Mouse (Mus musculus): ENCODE data around the gene Atf2. TPM values are rescaled to one million over a fixed set of nuclear protein-coding genes. Genes with fewer than 3 reads are reported as not detected.

The Atf2 gene
- polyA plus RNA-seq, 1 experiment from 2014 or later = 77.1 TPM

GRCm38 (mm10) chr2:73790332-73790731 lies 102.1 kb downstream of the Atf2 start:
- no peaks in the 10 kb centered on the region for H3K9me3 ChIP-seq
- no peak overlapping the region for H3K4me2 ChIP-seq (replicated peaks)
- no peak overlapping the region for H3K9ac ChIP-seq
- H3K4me3 ChIP-seq = no peak overlapping the region
- peaks cover 13% of the 10 kb centered on the region for H3K4me1 ChIP-seq
- 94% methylated on average over 2 of the region's 2 CpGs for WGBS
- ATAC-seq (ENCODE audit: low FRiP score, low read depth) = no peak
- 0 out of 2 replicates have a peak, but pooled peaks cover 5% of the 10 kb centered on the region for H3K27me3 ChIP-seq
- no peaks in the 10 kb centered on the region for H3K36me3 ChIP-seq
- H3K27ac ChIP-seq = no peak overlapping the region

DNA sequence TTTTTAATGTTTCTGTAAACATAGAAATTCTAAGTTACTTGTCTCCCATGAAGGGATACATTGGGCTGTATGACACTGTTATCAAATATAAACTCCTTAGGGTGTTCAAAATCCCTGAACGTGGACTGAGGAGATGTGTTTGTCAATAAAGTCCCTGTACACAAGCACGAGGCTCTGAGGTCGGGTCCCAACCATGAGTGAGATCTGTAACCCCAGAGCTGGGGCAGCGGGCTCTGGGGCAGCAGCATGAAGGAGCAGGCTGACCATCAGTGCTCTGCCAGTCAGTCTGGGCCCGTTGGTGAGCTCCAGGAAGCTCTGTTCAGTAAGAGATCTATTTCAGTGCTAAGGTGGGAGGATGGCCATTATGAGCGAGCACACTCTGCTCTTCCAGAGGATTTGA lies 104.0 kb downstream of the Atf2 start:
- H3K9ac ChIP-seq = no peak overlapping the region
- WGBS = 78% methylated on average over 6 of the region's 6 CpGs
- H3K4me2 ChIP-seq (replicated peaks) = no peak overlapping the region
- H3K4me1 ChIP-seq = peaks cover 13% of the 10 kb centered on the region
- 0 out of 2 replicates have a peak, but pooled peaks cover 3% of the 10 kb centered on the region for H3K9me3 ChIP-seq
- no peak for ATAC-seq (ENCODE audit: low FRiP score, low read depth)
- H3K27me3 ChIP-seq = 0 out of 2 replicates have a peak, but pooled peaks cover 5% of the 10 kb centered on the region
- H3K4me3 ChIP-seq = no peak overlapping the region
- H3K27ac ChIP-seq = no peak overlapping the region
- no peaks in the 10 kb centered on the region for H3K36me3 ChIP-seq

- 66% methylated on average over 9 of the region's 9 CpGs for WGBS
- no peak overlapping the region for H3K9ac ChIP-seq
- ATAC-seq (ENCODE audit: low FRiP score, low read depth) = no peak
- H3K4me1 ChIP-seq = no peaks in the 10 kb centered on the region
- H3K4me3 ChIP-seq = no peak overlapping the region
- no peak overlapping the region for H3K27ac ChIP-seq
- H3K27me3 ChIP-seq = no peaks in the 10 kb centered on the region
- no peak overlapping the region for H3K4me2 ChIP-seq (replicated peaks)
- no peaks in the 10 kb centered on the region for H3K36me3 ChIP-seq
- 0 out of 2 replicates have a peak, but pooled peaks cover 3% of the 10 kb centered on the region for H3K9me3 ChIP-seq
Measured at GRCm38 (mm10) chr2:73782371-73782905, 110.0 kb downstream of the Atf2 start.

DNA sequence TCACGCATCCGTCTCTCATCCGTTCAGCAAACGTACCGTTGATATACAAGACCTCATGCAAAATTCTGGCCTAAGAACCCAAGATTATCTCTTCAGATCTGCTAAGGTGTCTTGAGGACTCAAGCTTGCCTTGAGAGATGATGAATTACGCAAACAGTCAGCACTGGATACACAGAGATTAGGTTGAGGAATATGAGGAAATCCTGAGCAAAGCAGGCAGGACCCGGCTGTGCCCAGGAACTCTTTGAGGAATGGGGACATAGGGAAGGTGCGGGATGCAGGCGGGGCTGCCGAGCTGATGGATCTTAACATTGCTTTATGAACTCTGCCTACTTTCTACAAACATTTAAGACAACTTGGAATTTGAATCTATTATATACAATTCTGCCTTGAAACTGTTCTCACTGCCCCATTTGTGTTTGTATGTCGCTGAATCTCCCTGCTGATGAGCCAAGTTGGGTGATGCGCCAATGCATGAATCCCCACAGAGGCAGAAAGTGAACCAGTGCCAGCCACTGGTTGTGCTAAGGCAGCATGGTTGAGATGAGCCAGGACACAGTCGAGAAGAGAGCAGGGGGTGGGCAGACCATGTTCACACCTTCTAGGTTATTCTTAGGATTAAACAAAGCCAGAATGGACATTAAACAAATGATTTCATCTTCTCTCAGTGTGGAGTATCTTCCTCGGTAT lies 112.0 kb downstream of the Atf2 start:
- Histone ChIP-seq H3K27ac (no peak overlapping the region), H3K4me1 (peaks cover 12% of the 10 kb centered on the region), H3K36me3 (no peaks in the 10 kb centered on the region), H3K9ac (no peak overlapping the region), H3K27me3 (no peaks in the 10 kb centered on the region), H3K4me2 (replicated peaks) (no peak overlapping the region), H3K4me3 (no peak overlapping the region), H3K9me3 (0 out of 2 replicates have a peak, but pooled peaks cover 3% of the 10 kb centered on the region)
- 88% methylated on average over 14 of the region's 14 CpGs for WGBS
- ATAC-seq (ENCODE audit: low FRiP score, low read depth) = no peak

- Histone ChIP-seq H3K4me1 (peaks cover 12% of the 10 kb centered on the region), H3K9me3 (no peaks in the 10 kb centered on the region), H3K9ac (no peak overlapping the region), H3K27me3 (no peaks in the 10 kb centered on the region), H3K4me2 (replicated peaks) (no peak overlapping the region), H3K4me3 (no peak overlapping the region), H3K27ac (no peak overlapping the region), H3K36me3 (no peaks in the 10 kb centered on the region)
- 55% methylated on average over 7 of the region's 7 CpGs for WGBS
- no peak for ATAC-seq (ENCODE audit: low FRiP score, low read depth)
Measured at GRCm38 (mm10) chr2:73779796-73780195, 112.6 kb downstream of the Atf2 start.

- Histone ChIP-seq H3K9me3 (no peaks in the 10 kb centered on the region), H3K4me3 (no peak overlapping the region), H3K36me3 (no peaks in the 10 kb centered on the region), H3K4me2 (replicated peaks) (no peak overlapping the region), H3K27me3 (no peaks in the 10 kb centered on the region), H3K9ac (no peak overlapping the region), H3K27ac (no peak overlapping the region), H3K4me1 (peaks cover 16% of the 10 kb centered on the region)
- ATAC-seq (ENCODE audit: low FRiP score, low read depth) = no peak
- 73% methylated on average over 4 of the region's 4 CpGs for WGBS
Measured at GRCm38 (mm10) chr2:73779016-73779595, 113.3 kb downstream of the Atf2 start.

DNA sequence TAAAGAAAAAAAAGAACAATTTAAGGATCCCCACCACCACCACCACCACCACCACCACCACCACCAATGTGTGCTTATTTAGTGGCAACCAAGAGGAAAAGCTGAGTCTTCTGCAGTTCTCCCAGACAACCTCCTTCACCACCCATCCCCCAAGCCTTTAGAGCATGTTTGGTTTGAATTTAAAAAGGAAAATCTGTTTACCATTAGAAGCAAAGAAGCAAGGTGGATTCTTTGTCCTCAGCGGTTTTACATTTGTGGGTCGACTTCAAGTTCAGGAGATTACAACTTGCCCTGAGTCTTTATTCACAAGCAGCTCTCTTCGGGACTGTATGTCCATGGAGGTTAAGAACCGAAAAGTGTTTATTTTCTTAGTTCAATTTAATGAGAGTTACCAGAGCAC lies 115.5 kb downstream of the Atf2 start:
- Histone ChIP-seq H3K4me3 (no peak overlapping the region), H3K4me2 (replicated peaks) (no peak overlapping the region), H3K27me3 (no peaks in the 10 kb centered on the region), H3K9me3 (no peaks in the 10 kb centered on the region), H3K27ac (no peak overlapping the region), H3K4me1 (peaks cover 34% of the 10 kb centered on the region), H3K36me3 (no peaks in the 10 kb centered on the region), H3K9ac (no peak overlapping the region)
- 17% methylated on average over 4 of the region's 4 CpGs for WGBS
- ATAC-seq (ENCODE audit: low FRiP score, low read depth) = no peak

DNA sequence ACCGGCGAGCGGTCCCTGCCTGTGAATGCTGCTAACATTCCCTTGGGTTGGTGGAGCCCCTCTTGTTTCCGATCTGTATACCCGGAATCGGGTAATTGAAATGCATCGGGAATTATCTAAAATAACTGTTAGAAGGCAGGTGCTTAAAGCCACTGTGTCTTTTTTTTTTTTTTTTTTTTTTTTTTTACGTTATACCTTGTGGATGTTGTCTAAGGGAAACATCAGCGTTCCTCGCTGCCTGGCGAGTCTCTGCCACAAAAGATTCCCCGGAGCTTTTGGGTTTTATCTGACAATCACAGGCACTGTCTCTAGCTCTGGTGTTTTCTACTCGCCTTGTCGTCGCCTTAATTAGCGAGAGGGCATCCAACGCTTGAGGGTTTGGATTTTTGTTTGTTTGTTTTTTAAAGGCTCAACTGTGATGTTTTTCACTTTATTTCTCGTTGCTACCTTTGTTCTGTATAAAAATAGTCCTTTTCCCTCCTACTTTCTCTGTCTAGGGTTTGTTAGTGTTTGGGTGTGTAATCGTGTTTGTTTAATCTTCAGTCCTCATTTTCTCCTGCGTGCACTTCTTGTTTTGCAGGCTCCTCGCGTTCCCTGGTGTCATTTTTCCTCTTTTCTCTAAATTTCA lies 116.6 kb downstream of the Atf2 start:
- no peak overlapping the region for H3K27ac ChIP-seq

DNA sequence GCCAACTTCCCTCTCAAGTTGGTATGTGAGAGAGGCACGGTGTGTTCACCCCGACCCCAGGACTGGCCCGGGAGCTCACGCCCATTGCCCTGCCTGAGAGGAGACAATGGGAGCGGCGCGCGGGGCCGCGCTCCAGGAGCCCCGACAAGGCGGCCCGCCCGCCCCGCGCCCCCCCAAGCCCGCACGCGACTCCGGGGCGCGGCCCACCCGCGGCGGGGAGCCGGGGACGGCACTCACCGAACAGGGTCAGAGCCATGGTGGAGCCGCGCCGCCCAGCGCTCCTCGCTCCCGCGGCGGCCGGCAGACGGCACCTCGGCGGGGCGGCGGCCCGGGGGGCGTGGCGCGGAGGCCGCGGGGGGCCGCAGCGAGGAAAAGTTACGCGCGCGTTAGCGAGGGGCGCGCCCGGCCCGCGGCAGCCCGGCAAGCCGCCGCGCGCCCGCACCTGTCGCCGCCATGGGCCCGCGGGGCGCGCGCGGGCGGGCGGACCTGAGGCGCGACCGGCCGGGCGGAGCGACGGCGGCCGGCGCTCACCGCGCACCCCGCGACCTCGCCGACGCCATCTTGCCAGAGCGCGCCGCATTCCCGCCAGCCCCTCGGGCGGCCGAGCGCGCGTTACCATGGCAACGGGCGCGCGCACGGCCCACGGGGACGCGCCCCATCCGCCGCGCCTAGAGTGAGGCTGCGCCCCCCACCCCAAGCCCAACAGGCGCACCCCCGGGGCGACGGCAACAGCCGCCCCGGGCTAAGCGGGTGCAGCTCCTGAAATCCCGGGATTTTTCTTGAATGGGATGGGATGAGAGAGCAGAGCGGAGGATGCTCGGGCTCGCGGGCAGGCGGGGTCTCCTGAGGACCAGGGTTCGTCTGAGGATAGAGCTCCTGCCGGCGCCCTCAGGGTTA lies 117.4 kb downstream of the Atf2 start, which contains the start of gene Chn1:
Gene Chn1 (minus strand): TSS at position 561 of the 897 bp plus-strand sequence.
- Histone ChIP-seq H3K4me3 (peak within 1 kb of the TSS; percentile 82), H3K9me3 (no peaks in the 10 kb centered on the region), H3K9ac (peak within 1 kb of the TSS; percentile 86), H3K4me1 (peaks cover 34% of the 10 kb centered on the region), H3K27me3 (no peaks in the 10 kb centered on the region), H3K27ac (peak within 1 kb of the TSS; percentile 72; the same call in 1 of the 2 replicates), H3K4me2 (replicated peaks) (peak within 1 kb of the TSS; percentile 74), H3K36me3 (no peaks in the 10 kb centered on the region)
- ATAC-seq (ENCODE audit: low FRiP score, low read depth) = peak; percentile 88
- WGBS = under 1% methylated on average over 92 of the region's 131 CpGs

More for the DNA sequence above, 116.6 kb downstream of the Atf2 start:
- H3K9ac ChIP-seq = peak overlapping the region; percentile 86
- WGBS = under 1% methylated on average over 22 of the region's 22 CpGs
- ATAC-seq (ENCODE audit: low FRiP score, low read depth) = no peak
- H3K4me2 ChIP-seq (replicated peaks) = peak overlapping the region; percentile 74
- H3K36me3 ChIP-seq = no peaks in the 10 kb centered on the region
- H3K27me3 ChIP-seq = no peaks in the 10 kb centered on the region
- H3K4me3 ChIP-seq = peak overlapping the region; percentile 82
- peaks cover 34% of the 10 kb centered on the region for H3K4me1 ChIP-seq
- no peaks in the 10 kb centered on the region for H3K9me3 ChIP-seq

DNA sequence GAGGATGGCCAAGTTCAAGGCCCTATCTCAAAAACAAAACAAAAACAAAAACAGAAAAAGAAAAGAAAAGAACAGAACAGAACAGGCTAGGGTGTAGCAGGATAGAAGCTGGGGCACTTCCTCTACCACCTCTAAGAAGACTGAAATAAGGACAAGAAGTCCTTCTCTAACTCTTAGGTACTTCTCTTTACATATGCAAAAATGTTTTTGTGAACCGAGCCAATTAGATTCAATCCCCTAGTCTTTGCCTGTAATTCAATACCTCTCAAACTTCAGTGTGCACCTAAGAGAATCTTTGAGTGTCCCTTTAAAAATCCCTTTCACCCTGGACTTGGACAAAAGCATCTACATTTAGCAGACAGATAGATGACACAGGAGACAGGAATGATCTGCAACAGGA lies 119.5 kb downstream of the Atf2 start:
- Histone ChIP-seq H3K4me1 (peaks cover 34% of the 10 kb centered on the region), H3K27ac (no peak overlapping the region), H3K9ac (peak overlapping the region; percentile 14; the same call in 1 of the 2 replicates), H3K4me3 (no peak overlapping the region), H3K27me3 (no peaks in the 10 kb centered on the region), H3K9me3 (no peaks in the 10 kb centered on the region), H3K4me2 (replicated peaks) (peak overlapping the region; percentile 74), H3K36me3 (no peaks in the 10 kb centered on the region)
- ATAC-seq (ENCODE audit: low FRiP score, low read depth) = no peak
- 29% methylated on average over 1 of the region's 1 CpGs for WGBS

- Histone ChIP-seq H3K9ac (no peak overlapping the region), H3K4me3 (no peak overlapping the region), H3K9me3 (no peaks in the 10 kb centered on the region), H3K4me2 (replicated peaks) (no peak overlapping the region), H3K27ac (no peak overlapping the region), H3K4me1 (peaks cover 20% of the 10 kb centered on the region), H3K27me3 (no peaks in the 10 kb centered on the region), H3K36me3 (no peaks in the 10 kb centered on the region)
- ATAC-seq (ENCODE audit: low FRiP score, low read depth) = no peak
- 47% methylated on average over 4 of the region's 4 CpGs for WGBS
Measured at GRCm38 (mm10) chr2:73768669-73769068, 123.8 kb downstream of the Atf2 start.

Data from limb, embryonic 13.5 days (tissue).